30 mouse cellular contexts compared by ENCODE assay signal in genomic region chr8:73706857-73707256, GRCm38 (mm10).
"Had no signal": no experiment of that assay in that cellular context is flagged by ENCODE, and none has a peak within 500 bp of the region (broad histone marks: within the 10 kb centered on the region; RNA-seq: fewer than 3 reads in every experiment).

No protein-coding gene starts in this region.

- ATAC-seq: liver, embryonic 12.5 days; liver, postnatal 0 days; lung, postnatal 0 days; midbrain, embryonic 13.5 days; midbrain, embryonic 15.5 days; midbrain, embryonic 16.5 days had no signal

- H3K9me3 ChIP-seq: limb, embryonic 15.5 days; liver, embryonic 12.5 days; liver, embryonic 13.5 days; liver, embryonic 15.5 days; lung, embryonic 15.5 days; megakaryocyte, embryonic 14.5 days; midbrain, embryonic 10.5 days; midbrain, embryonic 12.5 days; midbrain, embryonic 13.5 days; midbrain, embryonic 15.5 days; neural tube, embryonic 12.5 days had no signal

- H3K36me3 ChIP-seq: limb, embryonic 15.5 days; liver, embryonic 12.5 days; liver, embryonic 13.5 days; liver, embryonic 15.5 days; lung, embryonic 15.5 days; midbrain, embryonic 10.5 days; midbrain, embryonic 12.5 days; midbrain, embryonic 13.5 days; midbrain, embryonic 15.5 days; neural tube, embryonic 12.5 days had no signal

- DNase-seq: left cerebral cortex, postnatal 4 days; liver; liver, embryonic 13.5 days; liver, postnatal 0 days; lung, adult 18-20 months; lung, adult 2 months; lung, embryonic 14.5 days; lung, postnatal 10 days; lung, postnatal 14 days; lung, postnatal 36 days; lung, postnatal 4 days; midbrain, embryonic 14.5 days had no signal

- H3K4me2 ChIP-seq: limb, embryonic 15.5 days; liver, embryonic 11.5 days; liver, embryonic 12.5 days; liver, embryonic 13.5 days; liver, embryonic 15.5 days; lung, embryonic 14.5 days; lung, embryonic 15.5 days; midbrain, embryonic 11.5 days; midbrain, embryonic 12.5 days; midbrain, embryonic 13.5 days; midbrain, embryonic 15.5 days; neural tube, embryonic 12.5 days had no signal

- H3K4me1 ChIP-seq: limb, embryonic 15.5 days; liver, embryonic 12.5 days; liver, embryonic 13.5 days; liver, embryonic 15.5 days; lung, embryonic 15.5 days; megakaryocyte, embryonic 14.5 days; midbrain, embryonic 12.5 days; midbrain, embryonic 15.5 days; neural tube, embryonic 12.5 days had no signal

- H3K4me3 ChIP-seq: left cerebral cortex, adult 2 months; limb, embryonic 15.5 days; liver, embryonic 12.5 days; liver, embryonic 13.5 days; liver, embryonic 15.5 days; lung, embryonic 15.5 days; megakaryocyte, embryonic 14.5 days; midbrain, embryonic 10.5 days; midbrain, embryonic 12.5 days; midbrain, embryonic 13.5 days; midbrain, embryonic 15.5 days; myocyte; neural tube, embryonic 12.5 days had no signal

- H3K27me3 ChIP-seq: limb, embryonic 15.5 days; liver, embryonic 12.5 days; liver, embryonic 13.5 days; liver, embryonic 15.5 days; lung, embryonic 15.5 days; megakaryocyte, embryonic 14.5 days; midbrain, embryonic 12.5 days; midbrain, embryonic 13.5 days; midbrain, embryonic 15.5 days; neural tube, embryonic 12.5 days had no signal

- H3K9ac ChIP-seq: limb, embryonic 15.5 days; liver, embryonic 12.5 days; liver, embryonic 13.5 days; liver, embryonic 14.5 days; liver, embryonic 15.5 days; liver, postnatal 0 days; lung, embryonic 14.5 days; lung, embryonic 15.5 days; midbrain, embryonic 12.5 days; midbrain, embryonic 13.5 days; midbrain, embryonic 15.5 days; neural tube, embryonic 12.5 days had no signal

- H3K27ac ChIP-seq: left cerebral cortex, adult 2 months; limb, embryonic 15.5 days; liver, embryonic 12.5 days; liver, embryonic 13.5 days; liver, embryonic 14.5 days; liver, embryonic 15.5 days; lung, embryonic 15.5 days; macrophage; midbrain, embryonic 10.5 days; midbrain, embryonic 12.5 days; midbrain, embryonic 13.5 days; midbrain, embryonic 15.5 days; neural tube, embryonic 12.5 days had no signal
